In genomic region chr17:31929844-31930715, GRCm38 (mm10) we compare ENCODE assay signal across 10 mouse cellular contexts.
DNase-seq lines count a peak whose midpoint lies in the region; ATAC-seq lines count a peak whose summit lies in the region.
"Had no signal": no experiment of that assay in that cellular context is flagged by ENCODE, and none has a peak within 500 bp of the region (broad histone marks: within the 10 kb centered on the region; RNA-seq: fewer than 3 reads in every experiment).

No protein-coding gene starts in this region.

- H3K4me2 ChIP-seq in neural tube, embryonic 15.5 days = no peak overlapping the region
- H3K4me2 ChIP-seq in forebrain, embryonic 12.5 days = no peak overlapping the region
- H3K4me2 ChIP-seq: embryonic facial prominence, embryonic 13.5 days had no signal

- H3K4me1 ChIP-seq in neural tube, embryonic 15.5 days = peaks cover 5% of the 10 kb centered on the region; the same call in 1 of the 2 replicates
- peaks cover 19% of the 10 kb centered on the region; the same call in 1 of the 2 replicates for H3K4me1 ChIP-seq in forebrain, embryonic 12.5 days

- H3K4me3 ChIP-seq in neural tube, embryonic 15.5 days (replicated peaks) = no peak overlapping the region
- H3K4me3 ChIP-seq in forebrain, embryonic 12.5 days (replicated peaks) = no peak overlapping the region
- H3K4me3 ChIP-seq: embryonic facial prominence, embryonic 13.5 days had no signal

- peak; percentile 49 for DNase-seq in gastrocnemius, postnatal 25 days
- DNase-seq in gastrocnemius, postnatal 10 days = no peak
- peak; percentile 47 for DNase-seq in neural tube, embryonic 10.5 days (ENCODE audit: extremely low spot score, low spot score)
- peak; percentile 35 for DNase-seq in large intestine, adult 2 months (ENCODE audit: low read depth, low spot score)
- DNase-seq in yolk sac, embryonic 10.5 days (ENCODE audit: low spot score) = peak; percentile 81
- no peak for DNase-seq in urinary bladder, adult 2 months (ENCODE audit: low spot score)
- DNase-seq: adrenal gland, postnatal 25 days had no signal

- WGBS in neural tube, embryonic 15.5 days = 57% methylated on average over 13 of the region's 13 CpGs
- 70% methylated on average over 13 of the region's 13 CpGs for WGBS in large intestine, adult 2 months
- 56% methylated on average over 13 of the region's 13 CpGs for WGBS in forebrain, embryonic 12.5 days

- H3K27ac ChIP-seq in neural tube, embryonic 15.5 days (replicated peaks) = no peak overlapping the region
- no peak overlapping the region for H3K27ac ChIP-seq in forebrain, embryonic 12.5 days
- H3K27ac ChIP-seq: embryonic facial prominence, embryonic 13.5 days had no signal

- H3K9me3 ChIP-seq in neural tube, embryonic 15.5 days (replicated peaks) = no peaks in the 10 kb centered on the region
- no peaks in the 10 kb centered on the region for H3K9me3 ChIP-seq in forebrain, embryonic 12.5 days
- H3K9me3 ChIP-seq: embryonic facial prominence, embryonic 13.5 days had no signal

- no peak overlapping the region for H3K9ac ChIP-seq in neural tube, embryonic 15.5 days (replicated peaks)
- H3K9ac ChIP-seq in forebrain, embryonic 12.5 days = no peak overlapping the region
- H3K9ac ChIP-seq: embryonic facial prominence, embryonic 13.5 days had no signal

- H3K36me3 ChIP-seq in neural tube, embryonic 15.5 days = no peaks in the 10 kb centered on the region
- H3K36me3 ChIP-seq in forebrain, embryonic 12.5 days (replicated peaks) = no peaks in the 10 kb centered on the region
- H3K36me3 ChIP-seq: embryonic facial prominence, embryonic 13.5 days had no signal

- no peaks in the 10 kb centered on the region for H3K27me3 ChIP-seq in neural tube, embryonic 15.5 days (replicated peaks)
- no peaks in the 10 kb centered on the region for H3K27me3 ChIP-seq in forebrain, embryonic 12.5 days
- H3K27me3 ChIP-seq: embryonic facial prominence, embryonic 13.5 days had no signal

- no peak for ATAC-seq in neural tube, embryonic 15.5 days (ENCODE audit: low FRiP score)
- no peak; the same call in 1 of the 2 replicates for ATAC-seq in forebrain, embryonic 12.5 days (ENCODE audit: low FRiP score)

Comparison
In these comparisons a context has a peak if more than half of its experiments do, and no peak if none do; other contexts are left out.
1. DNase-seq: peak in gastrocnemius, postnatal 25 days (single experiment), neural tube, embryonic 10.5 days (single experiment), large intestine, adult 2 months (single experiment) and yolk sac, embryonic 10.5 days (single experiment); none in gastrocnemius, postnatal 10 days (single experiment) and urinary bladder, adult 2 months (single experiment).